Mouse (Mus musculus) heart, adult 8-10 months (tissue): ENCODE data around the gene Prm1. TPM values are rescaled to one million over a fixed set of nuclear protein-coding genes. Genes with fewer than 3 reads are reported as not detected.

Experiments used
- total RNA-seq, 4 experiments: library from RNA; stranded (reverse); gene quantifications; 2 replicates each; pipeline ENCODE4 v1.2.4; 2022

Gene Prm1
- total RNA-seq, 4 experiments from 2014 or later = not detected

Other genes starting within 250 kb of the Prm1 start
- under 1 TPM; 0.32 to 0.41 (median 0.36) TPM for gene Socs1, start 20.3 kb downstream of the Prm1 start, total RNA-seq
- not detected for gene Tnp2, start 17.2 kb downstream of the Prm1 start, total RNA-seq
- gene Prm3, start 14.9 kb downstream of the Prm1 start, total RNA-seq = not detected
- not detected for gene Prm2, start 9.7 kb downstream of the Prm1 start, total RNA-seq
- gene Gm11172, start 7.1 kb upstream of the Prm1 start, total RNA-seq = not detected
- gene Rmi2, start 29.2 kb upstream of the Prm1 start, total RNA-seq = under 1 TPM; 0.29 to 0.41 (median 0.32) TPM